Mouse (Mus musculus): ENCODE results near the gene Irf5. TPM values are rescaled to one million over a fixed set of nuclear protein-coding genes. Genes with fewer than 3 reads are reported as not detected.
A peak's percentile ranks its signal among the peaks of the same experiment; 100 is the strongest.

Irf5 gene
- polyA plus RNA-seq, 1 experiment from 2014 or later: 7.4 TPM

DNA sequence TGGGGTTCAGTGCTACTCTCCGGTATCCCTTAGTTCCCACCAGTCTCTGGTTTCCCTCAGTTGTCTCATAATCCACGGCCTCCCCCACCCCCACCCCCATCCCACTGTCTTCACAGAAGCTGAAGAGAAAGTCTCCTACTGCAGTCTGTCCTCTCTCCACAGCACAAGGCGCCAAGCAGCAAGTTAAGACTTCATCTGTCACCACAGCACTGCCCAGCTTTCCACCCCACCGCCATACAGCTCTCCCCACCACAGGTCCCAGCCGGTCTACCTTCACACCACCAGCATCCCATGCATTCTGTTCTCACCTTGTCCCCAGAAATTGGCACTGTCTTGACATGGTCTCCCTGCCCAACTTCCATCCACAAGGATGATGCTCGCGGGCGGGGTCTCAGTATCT lies 19.6 kb upstream of the Irf5 start:
- Histone ChIP-seq H3K9me3 (replicated peaks) (no peaks in the 10 kb centered on the region), H3K9ac (peak overlapping the region; percentile 64; the same call in 1 of the 2 replicates), H3K27me3 (no peaks in the 10 kb centered on the region), H3K4me2 (peak overlapping the region; percentile 86), H3K27ac (0 out of 2 replicates have a peak overlapping the region, but pooled peaks have one; percentile 11), H3K4me3 (replicated peaks) (peak overlapping the region; percentile 72), H3K4me1 (peaks cover 39% of the 10 kb centered on the region), H3K36me3 (peaks cover 14% of the 10 kb centered on the region; the same call in 1 of the 2 replicates)
- ATAC-seq (replicated peaks; ENCODE audit: low FRiP score): no peak; the same call in none of the 2 replicates
- 21% methylated on average over 8 of the region's 8 CpGs for WGBS

DNA sequence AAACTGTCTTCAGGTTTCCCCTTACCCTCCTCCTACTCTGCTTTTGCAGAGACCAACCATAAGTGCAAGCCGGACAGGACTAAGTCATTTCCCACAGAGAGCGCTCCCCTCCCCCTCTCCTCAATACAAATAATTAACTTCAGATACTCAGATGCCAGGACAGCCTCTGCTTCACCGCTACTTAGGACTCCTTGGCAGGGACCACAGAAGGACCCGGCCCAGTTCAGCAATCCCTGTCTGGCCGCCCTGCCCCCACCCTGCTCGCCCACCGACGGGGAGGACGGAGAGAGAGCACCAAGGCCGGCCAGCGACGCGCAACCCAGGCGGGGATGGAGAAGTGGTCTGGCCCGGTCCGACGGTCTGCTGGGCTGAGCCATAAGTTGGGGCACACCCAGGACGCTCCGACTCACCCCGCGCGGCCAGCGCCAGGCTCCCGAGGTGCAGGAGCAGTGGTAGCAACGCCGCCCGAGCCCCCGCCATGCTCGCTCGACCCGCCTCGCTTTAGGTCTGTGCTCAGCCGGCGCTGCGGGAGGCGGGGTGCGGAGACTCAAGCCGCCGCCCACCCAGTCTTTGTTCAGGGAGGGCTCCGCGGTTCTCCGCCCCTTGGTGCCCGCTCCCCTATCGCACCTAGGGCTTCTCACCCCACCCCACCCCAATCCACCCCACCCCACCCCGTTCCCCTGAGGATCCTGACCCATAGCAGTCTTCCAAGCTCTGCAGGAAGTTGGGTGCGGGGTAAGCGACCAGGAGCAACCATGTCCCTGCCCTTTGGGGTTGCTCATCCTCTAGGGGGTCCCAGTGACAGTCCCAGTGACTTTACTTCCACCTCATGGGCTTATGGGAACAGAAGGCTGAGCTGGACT lies 18.7 kb upstream of the Irf5 start, which contains the start of gene Kcp:
Gene Kcp (minus strand): TSS at position 506 of the 863 bp plus-strand sequence.
- peak; percentile 79 for ATAC-seq (replicated peaks; ENCODE audit: low FRiP score)
- Histone ChIP-seq H3K36me3 (peaks cover 8% of the 10 kb centered on the region; the same call in 1 of the 2 replicates), H3K4me2 (peak within 1 kb of the TSS; percentile 86), H3K9me3 (replicated peaks) (no peaks in the 10 kb centered on the region), H3K4me3 (replicated peaks) (peak within 1 kb of the TSS; percentile 72), H3K27me3 (no peaks in the 10 kb centered on the region), H3K4me1 (peaks cover 42% of the 10 kb centered on the region), H3K27ac (peak within 1 kb of the TSS; percentile 43), H3K9ac (peak within 1 kb of the TSS; percentile 64)
- WGBS: 1% methylated on average over 47 of the region's 47 CpGs

DNA sequence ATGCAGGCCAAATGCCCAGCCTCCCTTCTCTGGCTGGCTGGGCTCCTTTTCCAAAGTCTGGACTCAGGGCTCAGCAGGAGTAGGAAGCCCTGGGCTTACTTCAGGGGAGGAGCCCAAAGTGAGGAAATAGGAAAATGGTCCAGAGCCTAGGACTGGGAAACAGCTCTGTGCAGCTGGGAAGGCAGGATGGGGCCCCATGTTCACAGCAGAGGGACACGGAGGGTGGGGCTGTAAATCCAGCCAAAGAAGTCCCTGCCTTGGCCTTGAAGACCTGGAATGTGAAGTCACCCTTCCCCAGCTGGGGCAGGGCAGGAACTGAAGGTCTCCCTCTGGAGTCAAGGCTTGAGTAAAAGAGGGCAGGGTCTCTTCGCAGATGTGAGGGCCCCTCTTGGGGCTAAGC lies 17.3 kb upstream of the Irf5 start:
- ATAC-seq (replicated peaks; ENCODE audit: low FRiP score): no peak
- peak overlapping the region; percentile 43 for H3K27ac ChIP-seq
- no peaks in the 10 kb centered on the region for H3K27me3 ChIP-seq
- H3K4me2 ChIP-seq: 0 out of 2 replicates have a peak overlapping the region, but pooled peaks have one; percentile 86
- peaks cover 3% of the 10 kb centered on the region; the same call in 1 of the 2 replicates for H3K36me3 ChIP-seq
- H3K4me3 ChIP-seq (replicated peaks): no peak overlapping the region
- no peak overlapping the region for H3K9ac ChIP-seq
- 20% methylated on average over 2 of the region's 2 CpGs for WGBS
- H3K9me3 ChIP-seq (replicated peaks): no peaks in the 10 kb centered on the region
- H3K4me1 ChIP-seq: peaks cover 55% of the 10 kb centered on the region

DNA sequence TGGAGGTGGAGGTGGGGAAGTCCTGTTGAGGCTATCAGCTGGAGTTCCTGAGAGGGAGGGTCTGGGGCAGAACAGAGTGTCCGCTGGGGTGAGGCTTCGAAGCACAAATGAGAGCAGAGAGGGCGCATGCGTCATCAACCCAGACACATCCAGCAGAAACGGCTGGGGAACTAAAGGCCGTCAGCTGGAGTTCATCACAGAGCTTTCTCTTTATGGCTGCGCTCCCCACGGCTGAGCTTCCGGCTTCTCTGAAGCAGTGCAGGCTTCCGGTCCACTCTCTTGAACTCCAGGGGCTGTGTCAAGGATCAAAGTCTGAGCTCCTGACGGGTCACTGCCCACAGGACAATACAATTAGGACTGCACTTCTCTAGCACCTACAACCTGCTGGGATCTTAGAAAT lies 13.1 kb upstream of the Irf5 start:
- no peaks in the 10 kb centered on the region for H3K27me3 ChIP-seq
- H3K9me3 ChIP-seq (replicated peaks): no peaks in the 10 kb centered on the region
- under 1% methylated on average over 11 of the region's 11 CpGs for WGBS
- peaks cover 34% of the 10 kb centered on the region for H3K4me1 ChIP-seq
- no peaks in the 10 kb centered on the region for H3K36me3 ChIP-seq
- peak; percentile 88 for ATAC-seq (replicated peaks; ENCODE audit: low FRiP score)
- H3K27ac ChIP-seq: peak overlapping the region; percentile 89
- peak overlapping the region; percentile 49 for H3K4me2 ChIP-seq
- no peak overlapping the region for H3K9ac ChIP-seq
- peak overlapping the region; percentile 7; the same call in 1 of the 2 replicates for H3K4me3 ChIP-seq (replicated peaks)

DNA sequence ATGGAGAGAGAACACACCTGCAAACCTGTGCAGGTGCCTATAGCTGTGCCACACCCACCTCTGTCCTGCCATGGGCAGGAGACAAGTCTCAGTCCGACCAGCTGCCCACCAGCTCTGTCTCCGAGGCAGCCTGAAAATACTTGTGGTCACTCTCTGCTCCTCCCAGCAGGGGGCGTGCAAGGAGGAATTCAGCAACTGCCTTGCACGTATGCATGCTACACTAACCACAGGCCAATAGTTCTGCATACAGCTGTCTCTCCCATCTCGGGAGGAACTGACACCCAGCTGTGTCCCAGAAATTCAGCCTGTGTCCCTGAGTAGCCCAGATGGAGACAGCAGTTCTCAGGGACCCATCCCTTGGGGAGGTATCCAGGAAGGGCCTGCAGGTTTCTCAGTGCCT lies 9.3 kb upstream of the Irf5 start:
- Histone ChIP-seq H3K27me3 (no peaks in the 10 kb centered on the region), H3K4me1 (peaks cover 23% of the 10 kb centered on the region), H3K9me3 (replicated peaks) (no peaks in the 10 kb centered on the region), H3K4me2 (no peak overlapping the region), H3K4me3 (replicated peaks) (no peak overlapping the region), H3K36me3 (no peaks in the 10 kb centered on the region), H3K9ac (no peak overlapping the region), H3K27ac (no peak overlapping the region)
- peak; percentile 26 for ATAC-seq (replicated peaks; ENCODE audit: low FRiP score)
- 4% methylated on average over 5 of the region's 5 CpGs for WGBS

DNA sequence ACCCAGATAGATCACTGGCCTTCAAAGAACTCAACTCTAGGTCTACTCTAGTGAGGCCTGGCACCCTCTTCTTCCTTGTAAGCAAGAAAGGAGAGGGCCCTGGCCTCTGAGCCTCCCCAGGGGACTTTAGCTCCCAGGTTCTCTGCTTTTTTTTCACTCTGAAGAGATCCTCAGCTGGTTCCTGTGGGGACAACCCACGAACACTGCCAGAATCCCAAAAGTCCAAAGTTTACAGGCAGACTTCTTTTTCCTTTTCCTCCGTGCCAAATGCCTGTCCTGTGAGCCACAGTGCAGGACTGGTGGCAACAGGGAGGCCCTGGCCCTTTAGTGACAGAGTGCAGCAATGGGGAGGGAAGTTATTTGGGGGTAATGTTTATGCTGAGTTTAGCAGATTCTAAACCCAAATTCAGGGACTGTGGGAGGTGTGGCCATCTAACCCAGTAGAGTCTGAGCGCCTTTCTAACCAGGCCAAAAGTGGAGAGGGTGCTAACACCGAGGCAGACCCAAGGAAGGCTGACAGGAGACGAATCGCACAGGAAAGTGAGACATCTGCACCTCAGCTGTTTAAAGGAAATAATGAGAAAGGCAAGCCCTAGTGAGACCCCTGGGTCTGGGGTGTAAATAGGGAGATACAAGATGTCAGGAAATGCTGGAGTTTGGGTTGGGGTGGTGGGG lies 3.7 kb upstream of the Irf5 start:
- peak overlapping the region; percentile 48; the same call in 1 of the 2 replicates for H3K27ac ChIP-seq
- H3K36me3 ChIP-seq: no peaks in the 10 kb centered on the region
- H3K4me1 ChIP-seq: peaks cover 33% of the 10 kb centered on the region
- H3K4me3 ChIP-seq (replicated peaks): no peak overlapping the region
- peaks cover 21% of the 10 kb centered on the region for H3K27me3 ChIP-seq
- 70% methylated on average over 6 of the region's 6 CpGs for WGBS
- H3K9ac ChIP-seq: no peak overlapping the region
- H3K9me3 ChIP-seq (replicated peaks): no peaks in the 10 kb centered on the region
- H3K4me2 ChIP-seq: no peak overlapping the region
- no peak for ATAC-seq (replicated peaks; ENCODE audit: low FRiP score)

DNA sequence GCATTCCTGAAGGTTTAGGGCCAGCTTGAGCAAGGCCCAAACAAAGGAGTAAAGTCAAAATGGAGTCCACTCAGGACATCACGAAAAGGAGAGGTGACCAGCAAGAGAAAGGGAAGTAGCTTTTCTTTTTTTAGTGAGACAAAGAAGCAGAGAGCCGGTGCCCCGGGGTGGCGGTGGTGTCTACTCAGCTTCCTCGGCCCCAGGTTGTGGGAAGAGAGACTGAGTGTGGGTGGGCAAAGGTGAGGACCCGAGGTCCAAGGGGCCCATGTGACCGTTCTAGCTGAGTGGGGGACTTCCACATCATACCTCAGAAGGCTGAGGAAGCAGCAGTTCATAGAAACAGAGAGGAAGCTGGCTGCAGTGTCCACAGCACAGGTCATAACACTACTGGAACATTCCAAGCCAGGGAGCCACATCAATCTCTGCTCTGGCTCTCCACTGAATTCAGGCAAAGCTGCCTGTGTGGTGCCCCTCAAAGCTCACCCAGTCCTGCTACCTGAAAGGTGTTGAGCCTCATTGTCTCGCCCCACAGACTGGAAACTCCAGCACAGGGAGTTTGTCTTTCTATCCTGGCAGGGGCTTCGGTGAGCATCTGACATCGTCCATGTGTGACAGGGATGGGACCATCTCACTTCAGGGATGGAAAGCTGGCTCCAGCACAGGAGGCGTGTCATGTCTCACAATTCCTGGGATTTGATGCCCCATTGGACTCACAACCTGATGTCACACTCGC lies 3.0 kb upstream of the Irf5 start:
- H3K27me3 ChIP-seq: peaks cover 28% of the 10 kb centered on the region
- H3K4me2 ChIP-seq: no peak overlapping the region
- H3K9me3 ChIP-seq (replicated peaks): no peaks in the 10 kb centered on the region
- H3K27ac ChIP-seq: peak overlapping the region; percentile 48
- WGBS: 63% methylated on average over 12 of the region's 12 CpGs
- no peaks in the 10 kb centered on the region for H3K36me3 ChIP-seq
- H3K4me1 ChIP-seq: peaks cover 40% of the 10 kb centered on the region
- ATAC-seq (replicated peaks; ENCODE audit: low FRiP score): no peak
- H3K4me3 ChIP-seq (replicated peaks): no peak overlapping the region
- H3K9ac ChIP-seq: no peak overlapping the region

DNA sequence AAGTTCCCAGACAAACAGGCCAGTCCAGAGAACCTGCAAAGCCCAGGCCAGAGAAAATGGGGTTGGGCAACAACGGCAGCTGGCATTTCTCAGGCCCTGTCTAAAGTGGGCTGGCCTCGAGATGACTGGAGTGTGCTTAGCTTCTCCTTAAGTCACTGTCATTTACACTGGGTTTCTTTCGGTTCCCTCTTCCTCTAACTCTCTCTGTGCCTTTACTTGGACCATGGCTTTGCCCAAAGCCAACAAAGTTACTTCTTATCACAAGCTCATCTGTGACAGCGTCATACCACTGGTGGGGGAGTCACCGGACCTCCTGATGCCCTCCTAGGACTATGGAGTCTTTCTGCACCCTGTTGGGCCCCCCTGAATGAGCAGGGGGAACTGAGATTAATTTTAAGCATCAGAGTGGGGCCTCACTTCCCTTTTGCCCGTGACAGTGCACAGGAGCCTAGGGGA lies 2.4 kb upstream of the Irf5 start:
- no peak overlapping the region for H3K9ac ChIP-seq
- WGBS: 34% methylated on average over 6 of the region's 6 CpGs
- peak; percentile 66 for ATAC-seq (replicated peaks; ENCODE audit: low FRiP score)
- H3K36me3 ChIP-seq: no peaks in the 10 kb centered on the region
- peak overlapping the region; percentile 48 for H3K27ac ChIP-seq
- no peaks in the 10 kb centered on the region for H3K9me3 ChIP-seq (replicated peaks)
- no peak overlapping the region for H3K4me2 ChIP-seq
- no peak overlapping the region for H3K4me3 ChIP-seq (replicated peaks)
- peaks cover 46% of the 10 kb centered on the region for H3K4me1 ChIP-seq
- H3K27me3 ChIP-seq: peaks cover 34% of the 10 kb centered on the region

DNA sequence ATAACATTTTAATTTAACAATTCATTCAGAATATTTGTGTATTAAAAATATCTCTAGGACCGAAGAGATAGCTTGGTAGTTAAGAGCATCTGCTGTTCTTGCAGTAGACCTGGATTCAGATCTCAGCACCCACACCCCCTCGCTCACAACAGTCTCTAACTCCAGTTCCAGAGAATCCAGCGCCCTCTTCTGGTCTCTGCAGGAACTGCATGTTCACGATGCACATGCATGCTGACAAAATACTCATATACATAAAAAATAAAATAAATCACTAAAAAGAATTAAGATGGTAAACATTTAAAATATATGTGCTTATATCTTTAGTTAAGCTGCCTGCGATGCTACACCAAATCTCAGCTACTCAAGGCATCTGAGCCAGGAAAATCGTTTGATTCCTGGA lies 1.2 kb upstream of the Irf5 start:
- Histone ChIP-seq H3K9me3 (replicated peaks) (no peaks in the 10 kb centered on the region), H3K9ac (no peak overlapping the region), H3K4me2 (no peak overlapping the region), H3K27me3 (peaks cover 43% of the 10 kb centered on the region), H3K27ac (no peak overlapping the region), H3K4me1 (peaks cover 52% of the 10 kb centered on the region), H3K4me3 (replicated peaks) (no peak overlapping the region), H3K36me3 (no peaks in the 10 kb centered on the region)
- no peak for ATAC-seq (replicated peaks; ENCODE audit: low FRiP score)
- WGBS: 78% methylated on average over 6 of the region's 6 CpGs

DNA sequence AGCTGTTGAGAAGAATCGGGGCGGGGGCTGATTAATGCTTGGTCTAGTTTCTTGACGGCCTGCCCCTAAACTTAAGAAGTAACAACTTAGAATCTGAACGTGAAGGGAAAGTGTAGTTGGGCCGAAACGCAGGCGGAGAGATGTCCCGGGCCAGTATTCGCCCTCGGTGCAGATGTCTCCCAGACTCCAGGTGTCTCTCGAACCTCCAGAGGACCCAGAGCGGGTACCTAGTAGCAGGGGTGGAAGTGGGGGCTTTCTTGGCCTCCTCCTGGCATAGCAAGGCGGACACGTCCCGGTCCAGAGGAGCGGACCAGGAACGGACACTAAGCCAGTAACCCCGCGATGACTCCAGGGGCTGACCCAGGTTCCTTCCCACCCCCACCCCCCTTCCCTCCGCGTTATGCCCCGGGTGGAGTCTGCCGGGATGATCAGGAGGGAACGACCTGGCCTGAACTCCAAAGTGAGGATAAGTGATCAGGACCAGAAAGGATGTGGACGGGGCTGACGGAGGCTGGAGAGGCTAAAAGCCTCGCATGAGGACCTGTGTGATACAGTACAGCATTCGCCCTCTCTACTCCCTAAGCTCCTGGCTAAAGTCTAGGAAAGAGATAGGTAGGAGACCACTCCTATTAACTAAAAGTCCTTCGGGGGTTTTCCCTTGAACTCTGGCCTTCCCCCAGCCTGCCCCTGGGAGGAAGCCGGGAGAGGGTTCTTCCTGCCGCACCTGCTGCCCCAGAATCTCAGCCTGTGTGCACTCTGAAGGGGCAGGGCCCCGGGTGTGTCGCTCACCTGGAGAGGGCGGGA lies 1.1 kb downstream of the Irf5 start:
- WGBS: 3% methylated on average over 34 of the region's 34 CpGs
- peaks cover 52% of the 10 kb centered on the region for H3K4me1 ChIP-seq
- no peak for ATAC-seq (replicated peaks; ENCODE audit: low FRiP score)
- peak overlapping the region; percentile 99 for H3K4me2 ChIP-seq
- H3K9ac ChIP-seq: peak overlapping the region; percentile 55; the same call in 1 of the 2 replicates
- no peaks in the 10 kb centered on the region for H3K9me3 ChIP-seq (replicated peaks)
- no peaks in the 10 kb centered on the region for H3K36me3 ChIP-seq
- H3K4me3 ChIP-seq (replicated peaks): peak overlapping the region; percentile 63
- H3K27ac ChIP-seq: no peak overlapping the region
- peaks cover 53% of the 10 kb centered on the region for H3K27me3 ChIP-seq

DNA sequence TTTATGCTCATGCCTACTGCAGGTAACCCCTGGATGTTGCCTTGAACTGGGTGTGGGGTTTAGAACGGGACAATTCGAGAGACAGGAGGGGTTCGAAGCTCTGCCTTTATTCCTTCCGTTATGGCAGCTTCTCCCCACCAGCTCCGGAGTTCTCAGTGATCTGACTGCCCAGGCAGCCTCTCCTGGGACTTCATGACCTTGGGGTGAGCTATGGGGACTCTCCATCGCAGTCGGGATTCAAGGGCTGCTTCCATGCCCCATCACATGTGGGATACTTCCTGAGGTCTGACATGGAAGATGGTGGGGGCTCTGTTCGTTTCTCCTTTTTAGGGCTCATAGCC lies 1.7 kb downstream of the Irf5 start:
- WGBS: 6% methylated on average over 8 of the region's 8 CpGs
- Histone ChIP-seq H3K36me3 (no peaks in the 10 kb centered on the region), H3K27ac (no peak overlapping the region), H3K4me1 (peaks cover 52% of the 10 kb centered on the region), H3K9ac (no peak overlapping the region), H3K9me3 (replicated peaks) (no peaks in the 10 kb centered on the region), H3K4me3 (replicated peaks) (peak overlapping the region; percentile 63), H3K4me2 (peak overlapping the region; percentile 99), H3K27me3 (peaks cover 53% of the 10 kb centered on the region)
- no peak for ATAC-seq (replicated peaks; ENCODE audit: low FRiP score)
